Mouse (Mus musculus): ENCODE results near the gene Toe1.

- no peak for TF ChIP-seq GATA1 (IDR thresholded peaks at IDR 0.05; ENCODE audit: low read length)
- no peak for TF ChIP-seq TAL1 (IDR thresholded peaks at IDR 0.05; ENCODE audit: low read length)
These were observed 20.4 kb upstream of the Toe1 start for GRCm38 (mm10) chr4:116827819-116828218.

All from erythroblast, embryonic 14.5 days (primary cell).